Mouse (Mus musculus): ENCODE data around the gene Ly6g5b. TPM values are rescaled to one million over a fixed set of nuclear protein-coding genes. Genes with fewer than 3 reads are reported as not detected.

Ly6g5b gene
- polyA plus RNA-seq, 1 experiment, result 0.74 TPM

GRCm38 (mm10) chr17:35157254-35157653 is 42.0 kb upstream of the Ly6g5b start:
- Histone ChIP-seq H3K4me1 (ENCODE audit: control insufficient read depth, insufficient read depth, low read length) (no peaks in the 10 kb centered on the region; the same call in 1 of the 2 replicates), H3K4me3 (ENCODE audit: insufficient read depth, low read length) (no peak overlapping the region), H3K27ac (ENCODE audit: insufficient read depth, low read length) (no peak overlapping the region)
- no peak for TF ChIP-seq CTCF (IDR thresholded peaks at IDR 0.05; ENCODE audit: borderline replicate concordance, insufficient read depth, low read length)
- no peak for TF ChIP-seq POLR2A (IDR thresholded peaks at IDR 0.05; ENCODE audit: low read depth, low read length)

DNA sequence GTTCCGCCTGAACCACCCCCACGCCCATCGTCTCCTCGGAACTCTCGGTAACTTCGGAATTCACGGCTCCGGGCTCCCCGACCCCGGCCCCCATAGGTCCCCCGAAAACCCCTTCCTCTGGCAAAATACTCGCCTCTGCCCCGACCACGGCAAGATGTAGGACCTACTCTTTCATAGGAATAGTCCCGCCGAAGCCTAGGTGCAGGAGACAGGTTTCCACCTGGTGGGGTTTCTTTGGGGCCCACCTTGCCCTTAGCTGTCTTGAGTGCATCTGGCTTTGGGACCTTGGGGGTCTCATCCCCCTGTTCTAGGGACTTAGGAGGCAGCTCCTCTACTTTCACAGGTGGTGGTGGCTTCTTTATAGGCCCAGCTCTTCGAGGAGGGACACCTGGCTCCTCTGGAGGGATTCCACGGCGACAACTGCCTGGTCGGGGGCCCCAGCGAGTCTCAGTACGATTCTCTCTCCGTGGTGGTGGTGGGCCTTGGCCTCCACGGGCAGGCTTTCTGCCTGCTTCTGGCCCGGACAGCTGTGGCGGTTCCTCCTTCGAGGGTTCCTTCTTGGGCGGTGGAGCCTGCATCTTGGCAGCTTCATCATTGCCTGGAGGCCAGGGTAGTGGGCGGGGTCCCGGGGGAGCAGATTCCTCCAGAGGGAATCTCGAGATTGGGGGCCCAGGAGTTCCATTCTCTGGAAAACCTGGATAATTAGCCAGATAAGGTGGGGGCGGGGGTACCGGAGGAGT is 41.4 kb upstream of the Ly6g5b start:
- Histone ChIP-seq H3K4me1 (ENCODE audit: control insufficient read depth, insufficient read depth, low read length) (no peaks in the 10 kb centered on the region; the same call in 1 of the 2 replicates), H3K4me3 (ENCODE audit: insufficient read depth, low read length) (no peak overlapping the region), H3K27ac (ENCODE audit: insufficient read depth, low read length) (no peak overlapping the region)
- TF ChIP-seq POLR2A (IDR thresholded peaks at IDR 0.05; ENCODE audit: low read depth, low read length) (no peak), CTCF (IDR thresholded peaks at IDR 0.05; ENCODE audit: borderline replicate concordance, insufficient read depth, low read length) (no peak)

- TF ChIP-seq POLR2A (IDR thresholded peaks at IDR 0.05; ENCODE audit: low read depth, low read length) (no peak), CTCF (IDR thresholded peaks at IDR 0.05; ENCODE audit: borderline replicate concordance, insufficient read depth, low read length) (no peak)
- no peak overlapping the region for H3K4me3 ChIP-seq (ENCODE audit: insufficient read depth, low read length)
- H3K27ac ChIP-seq (ENCODE audit: insufficient read depth, low read length), result no peak overlapping the region
- H3K4me1 ChIP-seq (ENCODE audit: control insufficient read depth, insufficient read depth, low read length), result no peaks in the 10 kb centered on the region; the same call in 1 of the 2 replicates
Measured at GRCm38 (mm10) chr17:35155451-35155850, 40.2 kb upstream of the Ly6g5b start.

DNA sequence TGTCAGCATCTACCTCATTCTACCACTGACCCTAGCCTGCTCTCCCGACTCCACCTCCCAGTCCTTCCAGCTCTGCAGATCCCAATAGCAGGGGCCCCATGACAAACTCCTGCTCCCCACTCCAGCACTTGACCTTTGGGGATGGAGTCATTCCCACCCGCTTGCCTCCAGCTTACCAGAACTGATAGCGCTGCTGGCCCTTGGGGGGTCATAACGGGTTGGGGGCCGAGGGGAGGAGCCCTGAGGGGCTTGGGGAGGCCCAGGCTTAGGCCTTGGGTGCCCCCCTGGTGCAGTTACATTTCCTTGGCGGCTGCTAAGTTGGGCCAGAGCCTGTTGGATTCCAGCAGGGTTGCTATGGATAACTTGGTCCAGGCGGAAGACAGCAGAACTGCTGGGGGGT is 39.4 kb upstream of the Ly6g5b start:
- no peak overlapping the region for H3K27ac ChIP-seq (ENCODE audit: insufficient read depth, low read length)

DNA sequence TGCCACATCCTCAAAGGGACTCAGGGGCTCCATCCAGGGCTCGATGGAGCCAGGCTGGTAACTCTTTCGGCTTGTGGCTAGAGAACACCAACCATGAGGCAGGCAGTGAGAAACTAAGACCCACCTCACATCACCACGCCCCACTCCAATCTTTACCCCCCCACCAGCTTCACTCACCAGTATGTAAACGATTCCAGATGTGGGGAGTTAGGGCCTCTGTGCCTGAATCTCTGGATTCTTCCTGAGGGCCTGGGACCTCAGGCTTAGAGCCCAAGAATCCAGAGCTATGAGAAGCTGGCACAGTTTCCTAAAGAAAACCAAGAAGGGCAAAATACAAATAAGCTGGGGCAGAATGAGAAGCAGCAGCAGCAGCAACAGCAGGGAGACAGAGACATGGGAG is 38.7 kb upstream of the Ly6g5b start:
- H3K4me1 ChIP-seq (ENCODE audit: control insufficient read depth, insufficient read depth, low read length), result no peaks in the 10 kb centered on the region; the same call in 1 of the 2 replicates
- TF ChIP-seq POLR2A (IDR thresholded peaks at IDR 0.05; ENCODE audit: low read depth, low read length) (no peak), CTCF (IDR thresholded peaks at IDR 0.05; ENCODE audit: borderline replicate concordance, insufficient read depth, low read length) (no peak)
- H3K27ac ChIP-seq (ENCODE audit: insufficient read depth, low read length), result no peak overlapping the region
- no peak overlapping the region for H3K4me3 ChIP-seq (ENCODE audit: insufficient read depth, low read length)

More for the DNA sequence above, 39.4 kb upstream of the Ly6g5b start:
- Histone ChIP-seq H3K4me3 (ENCODE audit: insufficient read depth, low read length) (no peak overlapping the region), H3K4me1 (ENCODE audit: control insufficient read depth, insufficient read depth, low read length) (no peaks in the 10 kb centered on the region; the same call in 1 of the 2 replicates)
- TF ChIP-seq CTCF (IDR thresholded peaks at IDR 0.05; ENCODE audit: borderline replicate concordance, insufficient read depth, low read length), result no peak
- TF ChIP-seq POLR2A (IDR thresholded peaks at IDR 0.05; ENCODE audit: low read depth, low read length), result no peak

DNA sequence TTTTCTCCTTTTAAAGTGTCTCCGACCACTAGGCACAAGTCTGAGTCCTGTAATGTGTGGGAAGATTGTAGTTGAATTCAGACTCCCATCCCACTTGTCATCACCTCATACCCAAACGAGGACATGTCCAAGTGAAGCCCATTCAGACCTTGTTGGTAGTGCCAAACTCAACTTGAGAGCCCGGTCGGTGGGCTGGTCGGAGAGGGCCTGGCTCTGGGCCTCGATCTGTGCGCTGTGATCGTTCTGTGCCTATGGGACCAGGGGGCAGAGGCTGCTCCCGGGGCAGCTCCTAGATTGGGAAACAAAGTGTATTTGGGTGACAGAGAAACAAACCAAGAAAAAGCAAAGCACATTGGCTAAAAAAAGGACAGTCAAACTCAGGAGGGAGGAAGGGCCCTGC is 37.8 kb upstream of the Ly6g5b start:
- no peak overlapping the region for H3K27ac ChIP-seq (ENCODE audit: insufficient read depth, low read length)
- H3K4me3 ChIP-seq (ENCODE audit: insufficient read depth, low read length), result no peak overlapping the region
- H3K4me1 ChIP-seq (ENCODE audit: control insufficient read depth, insufficient read depth, low read length), result no peaks in the 10 kb centered on the region; the same call in 1 of the 2 replicates
- TF ChIP-seq CTCF (IDR thresholded peaks at IDR 0.05; ENCODE audit: borderline replicate concordance, insufficient read depth, low read length) (no peak), POLR2A (IDR thresholded peaks at IDR 0.05; ENCODE audit: low read depth, low read length) (no peak)

DNA sequence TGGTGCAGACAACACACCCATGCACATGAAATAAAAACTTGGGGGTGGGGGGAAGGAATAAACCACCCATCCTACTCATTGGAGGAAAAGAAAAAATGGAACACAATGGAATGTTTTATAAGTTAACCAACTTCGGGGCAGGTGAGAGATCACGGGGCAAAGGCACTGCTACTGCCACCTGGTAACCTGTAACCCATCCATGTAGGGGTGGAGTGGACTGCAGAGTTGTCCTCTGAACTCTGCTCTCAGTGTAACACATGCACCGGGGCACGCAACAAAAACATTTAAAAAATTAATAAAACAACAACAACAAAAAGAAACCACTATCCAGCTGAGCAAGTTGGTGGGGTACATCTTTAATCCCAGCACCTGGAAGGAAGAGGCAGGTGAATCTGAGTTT is 36.9 kb upstream of the Ly6g5b start:
- TF ChIP-seq POLR2A (IDR thresholded peaks at IDR 0.05; ENCODE audit: low read depth, low read length), result no peak
- no peak for TF ChIP-seq CTCF (IDR thresholded peaks at IDR 0.05; ENCODE audit: borderline replicate concordance, insufficient read depth, low read length)
- Histone ChIP-seq H3K4me1 (ENCODE audit: control insufficient read depth, insufficient read depth, low read length) (no peaks in the 10 kb centered on the region; the same call in 1 of the 2 replicates), H3K27ac (ENCODE audit: insufficient read depth, low read length) (no peak overlapping the region), H3K4me3 (ENCODE audit: insufficient read depth, low read length) (no peak overlapping the region)

DNA sequence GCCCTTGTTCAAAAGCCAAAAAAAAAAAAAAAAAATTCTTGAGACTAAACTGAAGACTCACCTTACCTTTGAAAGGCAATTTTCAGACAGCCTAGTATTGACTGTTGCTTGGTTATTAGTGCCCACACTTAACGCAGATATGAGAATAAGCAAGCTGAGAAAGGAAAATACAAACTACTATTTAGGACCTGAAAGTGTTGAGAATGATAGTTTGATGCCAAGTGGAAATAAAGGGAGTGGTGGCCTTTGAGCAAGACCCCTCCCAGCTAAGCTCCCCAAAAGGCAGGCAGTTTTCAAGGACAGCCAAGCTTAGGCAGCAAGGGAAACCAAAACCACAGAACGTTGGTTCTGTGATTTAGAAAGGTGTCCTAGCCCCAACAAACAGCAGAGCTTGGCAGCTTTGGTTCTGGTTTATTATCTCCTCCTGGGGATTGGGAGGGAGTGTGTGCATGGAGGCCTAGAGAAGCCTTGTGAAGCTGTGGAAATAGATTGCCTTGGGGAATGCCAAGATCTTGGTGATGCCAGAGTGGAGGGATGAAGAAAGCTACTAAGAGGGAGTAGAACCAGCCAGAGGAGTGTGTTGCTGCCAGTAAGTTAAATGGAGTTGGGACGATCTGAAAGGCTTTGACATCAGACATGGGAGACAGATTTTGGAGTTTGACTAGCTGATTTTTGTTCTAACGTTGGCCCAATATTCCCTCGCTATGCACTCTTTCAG is 32.9 kb upstream of the Ly6g5b start:
- no peaks in the 10 kb centered on the region for H3K4me1 ChIP-seq (ENCODE audit: control insufficient read depth, insufficient read depth, low read length)
- no peak overlapping the region for H3K27ac ChIP-seq (ENCODE audit: insufficient read depth, low read length)
- no peak overlapping the region for H3K4me3 ChIP-seq (ENCODE audit: insufficient read depth, low read length)
- TF ChIP-seq POLR2A (IDR thresholded peaks at IDR 0.05; ENCODE audit: low read depth, low read length) (no peak), CTCF (IDR thresholded peaks at IDR 0.05; ENCODE audit: borderline replicate concordance, insufficient read depth, low read length) (no peak)

GRCm38 (mm10) chr17:35147348-35147747 is 32.1 kb upstream of the Ly6g5b start:
- TF ChIP-seq POLR2A (IDR thresholded peaks at IDR 0.05; ENCODE audit: low read depth, low read length) (no peak), CTCF (IDR thresholded peaks at IDR 0.05; ENCODE audit: borderline replicate concordance, insufficient read depth, low read length) (no peak)
- no peak overlapping the region for H3K27ac ChIP-seq (ENCODE audit: insufficient read depth, low read length)
- H3K4me3 ChIP-seq (ENCODE audit: insufficient read depth, low read length), result no peak overlapping the region
- no peaks in the 10 kb centered on the region for H3K4me1 ChIP-seq (ENCODE audit: control insufficient read depth, insufficient read depth, low read length)

DNA sequence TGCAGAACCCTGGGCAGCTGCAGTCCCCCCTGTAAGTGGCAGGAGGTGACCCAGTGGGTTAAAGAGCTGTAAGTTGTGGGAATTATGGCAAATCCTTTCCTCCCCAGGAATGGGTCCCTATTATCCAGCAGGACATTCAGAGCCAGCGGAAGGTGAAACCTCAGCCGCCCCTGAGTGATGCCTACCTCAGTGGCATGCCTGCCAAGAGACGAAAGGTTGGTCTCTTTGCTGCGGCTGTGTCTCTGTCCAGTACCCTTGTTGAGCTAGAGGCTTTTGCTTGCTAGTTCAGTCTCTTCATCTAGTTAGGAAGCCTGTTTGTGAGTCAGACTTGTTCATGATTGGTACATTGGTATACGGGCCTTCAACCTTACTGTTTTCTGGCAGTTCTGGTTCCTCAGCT is 30.9 kb upstream of the Ly6g5b start:
- TF ChIP-seq CTCF (IDR thresholded peaks at IDR 0.05; ENCODE audit: borderline replicate concordance, insufficient read depth, low read length) (no peak), POLR2A (IDR thresholded peaks at IDR 0.05; ENCODE audit: low read depth, low read length) (no peak)
- Histone ChIP-seq H3K4me3 (ENCODE audit: insufficient read depth, low read length) (no peak overlapping the region), H3K4me1 (ENCODE audit: control insufficient read depth, insufficient read depth, low read length) (no peaks in the 10 kb centered on the region), H3K27ac (ENCODE audit: insufficient read depth, low read length) (no peak overlapping the region)

All from embryonic fibroblast, embryonic 13.5 days (primary cell).